Mouse (Mus musculus) right cerebral cortex, postnatal 4 days (tissue): ENCODE data around the gene Cep78.

Source experiments
- DNase-seq: peaks from one replicate; pipeline ENCODE4 v3.0.0-alpha.2; 2022

Cep78 gene

GRCm38 (mm10) chr19:15964533-15964932, 20.3 kb downstream of the Cep78 start:
- DNase-seq = no peak

GRCm38 (mm10) chr19:15963011-15963695, 21.6 kb downstream of the Cep78 start:
- DNase-seq = no peak

DNA sequence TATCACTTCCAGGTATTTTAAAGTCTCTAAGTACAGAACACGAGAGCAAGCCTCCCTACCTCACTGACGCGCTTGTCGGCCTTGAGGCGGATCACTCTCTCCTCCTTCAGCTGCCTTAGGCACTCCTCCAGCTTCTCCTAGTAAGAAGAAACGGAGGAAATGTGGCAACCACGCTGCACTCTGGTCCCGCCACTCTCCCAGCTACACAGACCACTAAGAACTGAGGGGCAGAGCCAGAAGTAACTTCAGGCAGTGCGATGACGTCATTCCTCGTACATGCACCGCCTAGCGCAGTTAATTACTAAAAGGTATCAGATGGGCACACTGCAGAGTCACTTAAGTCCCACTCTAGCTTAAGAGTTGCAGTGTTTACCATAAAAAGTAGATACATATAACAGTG, 22.5 kb downstream of the Cep78 start:
- no peak for DNase-seq

DNA sequence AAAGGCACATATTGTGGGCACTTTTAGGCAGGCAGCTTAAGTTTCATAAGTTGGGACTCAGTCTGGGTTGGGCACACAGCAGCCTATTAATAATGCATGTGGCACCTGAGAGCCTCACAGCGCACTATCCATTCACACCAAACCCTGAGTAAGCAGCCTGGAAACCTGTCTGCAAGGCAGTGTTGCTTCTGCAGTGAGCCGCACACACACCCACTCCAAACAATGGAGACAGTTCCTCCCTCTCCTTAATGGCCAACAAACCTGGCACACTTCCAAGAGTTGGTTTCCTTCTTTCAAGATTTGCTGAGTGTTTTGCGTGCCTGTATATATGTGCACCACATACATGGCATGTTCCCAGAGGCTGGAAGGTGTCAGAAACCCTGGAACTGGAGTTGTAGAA, 34.6 kb downstream of the Cep78 start:
- no peak for DNase-seq

GRCm38 (mm10) chr19:15948867-15949266, 35.9 kb downstream of the Cep78 start:
- no peak for DNase-seq

DNA sequence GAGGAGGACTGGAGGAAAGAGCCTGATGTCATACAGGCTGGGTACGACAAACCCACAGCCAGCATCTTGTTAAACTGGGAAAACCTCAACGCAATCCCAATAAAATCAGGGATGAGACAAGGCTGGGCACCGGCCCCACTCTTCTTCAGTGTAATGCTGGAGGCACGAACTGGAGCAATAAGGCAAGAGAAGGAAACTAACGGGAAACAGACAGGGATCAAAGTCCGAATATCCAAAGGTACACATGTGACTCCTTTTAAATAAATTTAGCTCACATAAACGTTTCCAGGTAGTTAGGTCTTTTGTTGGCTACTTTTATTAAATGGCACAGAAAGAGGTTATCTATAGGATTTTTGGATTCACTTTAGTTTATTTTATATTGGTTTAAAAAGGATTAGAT, 36.4 kb downstream of the Cep78 start:
- DNase-seq = no peak

DNA sequence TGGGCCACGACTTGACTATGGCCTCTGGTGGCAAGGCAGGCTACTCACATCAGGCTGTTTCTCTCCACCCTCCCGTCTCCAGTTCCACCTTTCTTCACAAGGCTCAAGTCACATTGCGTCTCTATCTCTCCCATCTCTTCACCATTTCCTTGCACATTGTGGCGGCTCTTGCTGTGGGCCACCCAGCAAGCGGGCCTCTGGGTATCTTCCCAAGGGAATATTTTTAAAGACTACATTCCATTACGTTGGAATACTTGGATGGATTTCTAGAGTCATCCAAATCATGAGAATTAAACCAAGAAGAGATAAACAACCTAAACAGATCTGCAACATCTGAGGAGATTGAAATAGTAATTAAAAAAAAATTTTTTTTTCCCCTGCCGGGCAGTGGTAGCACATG, 37.6 kb downstream of the Cep78 start, which contains the start of gene Psat1:
TSS of gene Psat1 (minus strand) at position 101 of the 400 bp plus-strand sequence.
- DNase-seq = no peak

- DNase-seq = no peak
Observed at GRCm38 (mm10) chr19:15946663-15947062, 38.1 kb downstream of the Cep78 start.

DNA sequence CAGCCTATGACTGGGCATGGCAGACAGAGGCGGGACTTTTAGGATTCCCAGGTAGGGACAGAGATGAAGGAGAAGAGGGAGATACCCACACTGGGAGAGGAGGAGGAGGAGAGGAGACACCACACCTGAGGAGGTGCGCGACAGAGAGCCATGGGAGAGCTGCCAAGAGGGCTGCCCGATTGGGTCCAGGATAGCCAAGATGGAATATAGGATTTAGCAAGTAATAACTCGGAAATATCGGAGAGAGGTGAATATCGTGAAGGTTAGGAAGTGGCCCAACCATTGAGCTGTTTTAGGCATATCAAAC, 41.7 kb downstream of the Cep78 start:
- DNase-seq = no peak

GRCm38 (mm10) chr19:15942421-15943116, 42.2 kb downstream of the Cep78 start:
- DNase-seq = no peak

- no peak for DNase-seq
Observed at GRCm38 (mm10) chr19:15941399-15941798, 43.4 kb downstream of the Cep78 start.

- peak; percentile 68 for DNase-seq
Observed at GRCm38 (mm10) chr19:15925719-15926045, 59.1 kb downstream of the Cep78 start.

DNA sequence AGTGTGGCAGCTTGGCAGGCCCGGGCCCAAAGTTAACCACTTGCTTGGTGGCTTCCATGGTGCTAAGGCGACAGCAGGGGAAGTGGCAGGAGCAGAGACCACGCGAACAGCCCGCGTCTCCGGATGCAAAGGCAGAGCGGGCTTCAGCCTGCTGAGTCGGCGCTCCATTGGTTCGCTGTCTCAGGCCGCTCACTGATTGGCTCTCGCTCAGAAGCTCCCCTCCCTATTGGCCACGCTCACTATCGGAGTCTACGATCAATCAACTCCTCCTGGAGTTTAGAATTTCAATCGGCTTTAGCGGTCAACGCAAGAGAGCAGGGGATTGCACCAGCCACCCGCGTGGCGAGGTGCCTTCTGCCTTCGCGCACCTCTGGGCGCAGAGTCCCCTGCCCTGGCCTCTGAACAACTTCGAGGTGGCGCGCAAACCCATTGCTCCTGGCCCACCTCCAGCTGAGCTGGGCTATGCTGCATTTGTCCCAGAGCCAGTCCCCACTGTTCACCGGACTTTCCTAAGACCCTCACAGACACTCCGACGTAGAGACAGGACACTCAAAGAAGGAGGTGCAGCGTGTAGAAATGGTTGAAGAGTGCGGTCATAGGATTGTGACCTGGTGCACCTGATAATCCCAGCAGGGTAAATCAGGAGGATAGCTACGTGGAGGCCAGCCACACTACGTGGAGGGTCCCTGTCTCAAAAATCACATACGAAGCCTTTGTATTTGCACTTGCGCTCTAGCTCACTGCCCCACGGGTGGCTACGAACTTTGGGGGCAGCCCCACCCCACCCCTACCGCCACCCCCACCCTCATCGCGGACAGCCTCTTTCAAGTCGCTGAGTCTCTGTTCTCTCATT, 59.7 kb downstream of the Cep78 start:
- peak; percentile 81 for DNase-seq

DNA sequence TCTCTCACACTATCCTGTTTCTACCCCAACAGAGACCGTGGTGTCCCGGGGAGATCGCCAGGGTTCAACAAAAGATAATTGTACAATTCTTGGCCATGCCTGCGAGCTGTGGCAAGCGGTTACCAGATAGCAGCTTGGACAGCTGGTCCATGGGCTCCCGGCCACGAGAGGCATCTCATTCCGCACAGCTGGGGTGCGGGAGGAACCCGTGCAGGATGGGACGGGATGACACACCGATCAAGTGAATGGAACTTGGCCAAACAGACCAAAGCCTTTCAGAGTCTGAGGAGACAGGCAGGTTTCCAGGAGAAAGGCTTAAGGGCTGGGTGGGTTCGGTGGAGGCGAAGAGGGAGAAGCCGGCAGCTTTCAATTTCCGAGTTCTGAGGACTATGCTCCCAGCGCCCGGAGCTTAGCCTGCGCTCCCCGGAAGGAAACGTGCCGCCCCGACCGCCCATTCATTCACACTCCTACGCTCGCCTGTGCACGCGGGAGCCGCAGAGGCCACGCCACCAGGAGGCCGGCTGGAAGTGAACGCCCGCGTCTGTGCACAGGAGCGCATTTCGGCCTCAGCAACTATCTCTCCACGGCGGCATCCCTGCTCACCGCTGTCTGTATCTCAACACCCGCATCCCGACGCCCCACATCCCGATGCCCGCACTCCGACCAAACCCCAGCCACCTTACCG, 60.5 kb downstream of the Cep78 start:
- peak; percentile 49 for DNase-seq

DNA sequence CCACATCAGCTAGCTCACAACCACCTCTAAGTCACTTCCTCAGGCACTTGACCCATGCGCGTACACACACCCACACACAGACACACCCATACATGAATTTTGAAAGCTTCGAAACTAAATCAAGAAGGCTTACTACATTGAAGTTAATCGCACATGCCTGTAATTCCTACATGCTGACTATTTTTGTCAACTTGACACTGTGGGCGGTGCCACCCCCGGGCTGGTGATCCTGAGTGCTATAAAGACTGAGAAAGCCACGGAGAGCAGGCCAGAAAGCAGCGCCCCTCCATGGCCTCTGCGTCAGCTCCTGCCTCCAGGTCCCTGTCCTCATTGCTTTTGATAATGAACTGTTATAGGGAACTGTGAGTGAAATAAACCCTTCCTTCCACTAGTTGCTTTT, 61.4 kb downstream of the Cep78 start:
- DNase-seq = peak; percentile 13

- no peak for DNase-seq
Observed at GRCm38 (mm10) chr19:15919336-15919735, 65.5 kb downstream of the Cep78 start.

- DNase-seq = no peak
Observed at GRCm38 (mm10) chr19:15918111-15918510, 66.7 kb downstream of the Cep78 start.

GRCm38 (mm10) chr19:15913249-15913997, 71.4 kb downstream of the Cep78 start:
- DNase-seq = no peak

- DNase-seq = no peak
Observed at GRCm38 (mm10) chr19:15911441-15911840, 73.3 kb downstream of the Cep78 start.

GRCm38 (mm10) chr19:15910987-15911386, 73.8 kb downstream of the Cep78 start:
- no peak for DNase-seq

DNA sequence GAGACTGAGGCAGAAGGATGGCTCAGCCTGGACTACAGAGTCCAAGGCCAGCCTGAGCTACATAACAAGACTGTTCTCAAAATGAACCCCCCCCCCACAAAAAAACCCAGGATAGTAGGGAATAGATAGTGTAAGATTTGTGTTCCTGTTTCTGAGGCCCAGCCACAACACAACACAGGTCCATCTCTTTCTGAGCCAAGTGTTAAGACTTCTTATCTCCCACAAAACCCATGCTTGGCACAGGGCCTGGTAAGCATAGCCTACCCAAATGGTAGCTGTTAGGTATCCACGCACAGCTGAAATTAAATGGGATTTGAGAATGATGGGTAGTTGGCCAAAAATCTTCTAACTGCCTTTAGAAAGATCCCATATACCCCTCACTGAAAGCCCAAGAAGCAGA, 74.3 kb downstream of the Cep78 start:
- DNase-seq = no peak

DNA sequence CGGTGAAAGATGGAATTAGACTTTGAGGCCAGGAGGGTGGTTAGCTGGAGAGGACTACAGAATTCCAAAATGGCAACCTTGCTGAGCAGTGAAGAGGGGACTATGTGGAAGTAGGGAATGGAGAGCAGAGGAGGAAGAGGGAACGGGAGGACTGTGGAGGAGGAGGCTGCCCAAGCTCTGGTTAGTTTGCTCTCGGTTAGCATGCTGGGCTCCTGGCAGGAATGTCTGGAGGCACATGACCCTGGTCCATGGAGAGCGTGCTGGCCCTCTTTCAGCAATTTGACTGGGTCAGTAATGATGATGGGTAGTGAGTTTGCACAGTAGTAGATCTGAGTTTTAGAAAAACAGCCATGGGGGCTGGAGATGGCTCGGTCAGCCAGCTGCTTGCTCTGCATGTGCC, 76.8 kb downstream of the Cep78 start:
- DNase-seq = no peak
